Mouse (Mus musculus): Measurements from ENCODE around the gene Olfr444.

The Olfr444 gene

GRCm38 (mm10) chr6:42948767-42949166 lies at the start of gene Olfr444:
Olfr444 (plus strand) TSS chr6:42949067.
- DNase-seq: no peak

- DNase-seq: no peak
These were observed 48.5 kb upstream of the Olfr444 start for GRCm38 (mm10) chr6:42900345-42900744.

GRCm38 (mm10) chr6:42908578-42908977 lies 40.3 kb upstream of the Olfr444 start, which contains the start of gene Olfr447:
Olfr447 (plus strand) TSS chr6:42908878.
- DNase-seq: no peak

GRCm38 (mm10) chr6:42921077-42921476 lies 27.8 kb upstream of the Olfr444 start, which contains the start of gene Olfr446:
Olfr446 (plus strand) TSS chr6:42921377.
- no peak for DNase-seq

GRCm38 (mm10) chr6:42980377-42980776 lies 31.5 kb downstream of the Olfr444 start:
- DNase-seq: no peak
